Mouse (Mus musculus) hindbrain, embryonic 13.5 days (tissue): Measurements from ENCODE around the gene Gm17720. TPM values are rescaled to one million over a fixed set of nuclear protein-coding genes. Genes with fewer than 3 reads are reported as not detected.

Experiments
- ATAC-seq: fragments of 200-750 bp; cut with Nextera tagmentation; 2 replicates; pipeline ENCODE4 v1.8.0; 2017; ENCODE audit warnings: moderate TSS enrichment; ENCODE audit not compliant: low FRiP score
- H3K27ac ChIP-seq: fragments of 300-500 bp; sonication (generic); 2 replicates; pipeline ENCODE4 v1.5.1; 2015; ENCODE audit warnings: inconsistent platforms, mild to moderate bottlenecking, moderate library complexity
- H3K27me3 ChIP-seq: fragments of 300-500 bp; sonication (generic); 2 replicates; pipeline ENCODE4 v1.6.1; 2015; ENCODE audit warnings: mild to moderate bottlenecking, inconsistent platforms
- H3K36me3 ChIP-seq: fragments of 300-500 bp; sonication (generic); 2 replicates; pipeline ENCODE4 v1.6.1; 2015; ENCODE audit warnings: mild to moderate bottlenecking, inconsistent platforms
- H3K4me1 ChIP-seq: fragments of 300-500 bp; sonication (generic); replicated peaks from 2 replicates; pipeline ENCODE4 v1.6.1; 2015; ENCODE audit warnings: inconsistent platforms
- H3K4me2 ChIP-seq: fragments of 300-500 bp; sonication (generic); 2 replicates; pipeline ENCODE4 v1.6.1; 2015; ENCODE audit warnings: inconsistent platforms, mild to moderate bottlenecking, moderate library complexity
- H3K4me3 ChIP-seq: fragments of 300-500 bp; sonication (generic); 2 replicates; pipeline ENCODE4 v1.5.1; 2015; ENCODE audit warnings: mild to moderate bottlenecking, inconsistent platforms
- H3K9ac ChIP-seq: fragments of 300-500 bp; sonication (generic); 2 replicates; pipeline ENCODE4 v1.6.1; 2015; ENCODE audit warnings: mild to moderate bottlenecking, inconsistent platforms
- H3K9me3 ChIP-seq: fragments of 300-500 bp; sonication (generic); 2 replicates; pipeline ENCODE4 v1.6.1; 2016; ENCODE audit warnings: inconsistent platforms
- WGBS: fragments of 180-500 bp; shearing (Covaris S2); methylation state at CpG from one replicate; pipeline ENCODE4 v1.1.7; 2015; 5-methylcytosine and 5-hydroxymethylcytosine counted together
- polyA plus RNA-seq: library from polyadenylated mRNA; unstranded; fragments of >200 nt; fragmentation: Nextera tagmentation; extraction: Ambion mirVana; gene quantifications from 2 replicates; pipeline ENCODE4 v1.2.1, GENCODE M21; 2015

The Gm17720 gene
- polyA plus RNA-seq, 1 experiment from 2014 or later, result not detected

DNA sequence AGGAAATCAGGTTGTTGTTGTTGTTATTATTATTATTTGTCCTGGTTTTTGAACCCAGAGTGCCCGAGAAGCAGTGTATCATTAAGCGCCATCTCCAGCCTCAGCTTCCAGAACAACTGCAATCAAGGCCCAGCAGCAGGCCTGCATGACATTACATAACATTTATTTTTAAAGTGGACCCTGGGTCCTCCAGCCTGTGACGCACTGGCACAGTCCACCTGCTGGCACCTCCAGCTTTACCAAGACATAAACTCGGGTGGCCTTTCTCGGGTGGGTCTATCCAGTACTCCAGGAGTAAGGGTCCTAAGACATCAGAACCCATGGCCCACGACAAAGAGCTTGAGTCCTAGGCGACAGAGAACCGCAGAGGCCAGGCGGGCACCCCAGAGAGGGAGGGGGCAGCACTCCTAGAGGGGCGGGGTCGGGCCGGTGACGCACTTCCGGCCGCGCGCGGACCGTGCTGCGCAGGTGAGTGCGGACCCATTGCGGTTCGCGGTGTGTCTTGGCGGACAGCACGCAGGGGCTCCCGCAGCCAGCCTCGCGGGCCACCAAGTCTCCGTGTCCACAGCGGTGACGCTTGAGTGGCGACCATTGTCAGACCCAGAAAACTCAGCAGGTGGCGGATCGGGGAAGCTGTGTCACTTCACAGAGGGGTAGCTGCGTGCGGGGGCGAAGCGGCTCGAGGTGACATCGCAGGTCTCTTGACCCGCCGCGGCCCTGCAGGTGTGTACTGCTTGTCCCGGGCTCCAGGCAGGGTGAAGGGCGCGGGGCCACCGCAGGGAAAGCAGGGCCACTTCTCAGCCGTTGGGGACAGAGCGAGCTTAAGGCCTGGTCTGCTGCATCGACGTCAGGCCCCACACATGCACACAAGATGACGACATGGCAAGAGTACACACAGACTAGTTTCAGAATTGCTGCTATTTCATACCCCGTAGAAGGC lies 23.0 kb downstream of the Gm17720 start, which contains the start of gene Zfp612:
Zfp612 (plus strand) TSS at position 465 of the 940 bp plus-strand sequence.
- Histone ChIP-seq H3K27me3 (0 out of 2 replicates have a peak, but pooled peaks cover 8% of the 10 kb centered on the region), H3K36me3 (peaks cover 26% of the 10 kb centered on the region), H3K9ac (peak within 1 kb of the TSS; percentile 85), H3K4me1 (peaks cover 22% of the 10 kb centered on the region), H3K27ac (peak within 1 kb of the TSS; percentile 64), H3K4me3 (peak within 1 kb of the TSS; percentile 69), H3K9me3 (no peaks in the 10 kb centered on the region), H3K4me2 (peak within 1 kb of the TSS; percentile 88)
- WGBS, result 8% methylated on average over 54 of the region's 54 CpGs
- peak; percentile 96 for ATAC-seq

DNA sequence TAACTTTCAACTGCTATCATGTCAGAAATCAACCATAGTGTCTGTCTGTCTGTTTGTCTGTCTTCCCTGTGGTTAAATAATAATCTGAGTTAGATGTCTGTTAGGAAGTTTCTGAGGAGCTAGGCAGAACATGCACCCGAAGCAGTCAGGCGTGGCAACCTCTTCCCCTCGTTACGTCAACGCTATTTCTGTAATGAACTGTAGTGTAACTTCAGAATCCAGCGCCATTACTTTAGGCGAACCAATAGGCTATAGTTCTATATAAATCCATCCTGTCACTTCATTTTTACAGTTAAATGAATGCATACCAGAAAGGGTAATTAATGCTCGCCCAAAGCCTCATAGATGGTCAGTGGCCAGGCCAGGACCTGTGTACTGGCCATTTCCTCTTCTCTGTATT lies 28.1 kb downstream of the Gm17720 start:
- H3K9ac ChIP-seq, result no peak overlapping the region
- H3K36me3 ChIP-seq, result no peaks in the 10 kb centered on the region
- H3K4me1 ChIP-seq, result peaks cover 4% of the 10 kb centered on the region; the same call in 1 of the 2 replicates
- WGBS, result 89% methylated on average over 8 of the region's 8 CpGs
- H3K9me3 ChIP-seq, result no peaks in the 10 kb centered on the region
- no peak overlapping the region for H3K27ac ChIP-seq
- no peak overlapping the region for H3K4me3 ChIP-seq
- peaks cover 11% of the 10 kb centered on the region; the same call in 1 of the 2 replicates for H3K27me3 ChIP-seq
- no peak overlapping the region for H3K4me2 ChIP-seq
- no peak for ATAC-seq

DNA sequence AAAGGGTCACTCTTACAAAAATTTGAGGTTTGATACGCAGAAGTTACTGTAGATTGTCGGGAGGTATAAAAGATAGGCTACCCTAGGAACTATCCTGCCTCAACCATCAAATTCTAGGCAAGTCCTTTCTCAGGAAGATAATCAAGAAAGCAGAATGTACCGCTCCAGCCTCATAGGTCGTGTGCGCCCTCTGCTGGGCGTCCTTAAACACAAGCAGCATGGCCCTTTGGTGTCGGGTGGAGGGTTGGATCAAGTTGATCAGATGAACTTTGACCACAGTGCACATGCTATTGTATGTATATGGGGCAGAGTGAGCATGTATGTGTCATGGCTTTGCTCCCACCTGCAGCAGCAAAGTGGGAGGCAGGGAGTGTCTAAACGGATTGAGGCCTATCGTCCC lies 31.0 kb downstream of the Gm17720 start:
- no peak overlapping the region for H3K27ac ChIP-seq
- no peak overlapping the region for H3K9ac ChIP-seq
- peaks cover 6% of the 10 kb centered on the region; the same call in 1 of the 2 replicates for H3K27me3 ChIP-seq
- H3K4me1 ChIP-seq, result no peaks in the 10 kb centered on the region
- H3K4me3 ChIP-seq, result no peak overlapping the region
- no peaks in the 10 kb centered on the region for H3K9me3 ChIP-seq
- no peak for ATAC-seq
- H3K36me3 ChIP-seq, result no peaks in the 10 kb centered on the region
- H3K4me2 ChIP-seq, result no peak overlapping the region
- 15% methylated on average over 9 of the region's 9 CpGs for WGBS

- H3K9ac ChIP-seq, result no peak overlapping the region
- H3K4me3 ChIP-seq, result no peak overlapping the region
- no peaks in the 10 kb centered on the region for H3K9me3 ChIP-seq
- H3K27me3 ChIP-seq, result peaks cover 3% of the 10 kb centered on the region; the same call in 1 of the 2 replicates
- no peak overlapping the region for H3K27ac ChIP-seq
- no peak overlapping the region for H3K4me2 ChIP-seq
- H3K36me3 ChIP-seq, result no peaks in the 10 kb centered on the region
- no peaks in the 10 kb centered on the region for H3K4me1 ChIP-seq
- WGBS, result 89% methylated on average over 4 of the region's 4 CpGs
- no peak for ATAC-seq
Observed at GRCm38 (mm10) chr8:110069706-110070105, 32.8 kb downstream of the Gm17720 start.

DNA sequence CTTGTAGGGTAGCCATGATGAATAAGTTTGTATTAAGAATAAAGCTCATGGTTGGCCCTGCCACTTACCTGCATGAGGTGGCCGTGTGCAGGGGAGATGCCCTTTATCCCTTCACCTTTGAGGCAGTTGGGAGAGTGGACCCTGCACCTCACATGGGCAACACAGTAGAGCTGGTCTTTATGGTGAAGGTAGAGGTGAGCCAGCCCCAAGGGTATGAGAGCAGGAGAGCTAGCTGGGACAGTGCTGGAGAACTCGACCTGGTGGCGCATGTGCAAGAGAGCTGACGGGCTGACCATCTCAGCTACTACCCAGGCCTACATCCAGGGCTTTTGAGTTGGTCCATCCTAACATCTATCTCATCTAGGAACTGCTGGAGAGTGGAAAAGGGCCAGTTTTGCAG lies 36.9 kb downstream of the Gm17720 start:
- no peak overlapping the region for H3K27ac ChIP-seq
- no peak overlapping the region for H3K4me2 ChIP-seq
- no peak for ATAC-seq
- WGBS, result 88% methylated on average over 4 of the region's 4 CpGs
- no peaks in the 10 kb centered on the region for H3K9me3 ChIP-seq
- H3K27me3 ChIP-seq, result no peaks in the 10 kb centered on the region
- no peaks in the 10 kb centered on the region for H3K36me3 ChIP-seq
- no peak overlapping the region for H3K9ac ChIP-seq
- H3K4me3 ChIP-seq, result no peak overlapping the region
- H3K4me1 ChIP-seq, result no peaks in the 10 kb centered on the region

GRCm38 (mm10) chr8:110064606-110065365 lies 37.8 kb downstream of the Gm17720 start:
- no peaks in the 10 kb centered on the region for H3K27me3 ChIP-seq
- no peaks in the 10 kb centered on the region for H3K4me1 ChIP-seq
- no peak overlapping the region for H3K27ac ChIP-seq
- WGBS, result 93% methylated on average over 18 of the region's 18 CpGs
- H3K4me3 ChIP-seq, result no peak overlapping the region
- no peak for ATAC-seq
- H3K36me3 ChIP-seq, result no peaks in the 10 kb centered on the region
- no peak overlapping the region for H3K9ac ChIP-seq
- H3K4me2 ChIP-seq, result no peak overlapping the region
- no peaks in the 10 kb centered on the region for H3K9me3 ChIP-seq

GRCm38 (mm10) chr8:110064161-110064560 lies 38.4 kb downstream of the Gm17720 start:
- Histone ChIP-seq H3K36me3 (no peaks in the 10 kb centered on the region), H3K4me1 (no peaks in the 10 kb centered on the region), H3K4me3 (no peak overlapping the region), H3K4me2 (no peak overlapping the region), H3K27ac (no peak overlapping the region), H3K9ac (no peak overlapping the region), H3K9me3 (no peaks in the 10 kb centered on the region), H3K27me3 (no peaks in the 10 kb centered on the region)
- WGBS, result 78% methylated on average over 9 of the region's 9 CpGs
- no peak for ATAC-seq

DNA sequence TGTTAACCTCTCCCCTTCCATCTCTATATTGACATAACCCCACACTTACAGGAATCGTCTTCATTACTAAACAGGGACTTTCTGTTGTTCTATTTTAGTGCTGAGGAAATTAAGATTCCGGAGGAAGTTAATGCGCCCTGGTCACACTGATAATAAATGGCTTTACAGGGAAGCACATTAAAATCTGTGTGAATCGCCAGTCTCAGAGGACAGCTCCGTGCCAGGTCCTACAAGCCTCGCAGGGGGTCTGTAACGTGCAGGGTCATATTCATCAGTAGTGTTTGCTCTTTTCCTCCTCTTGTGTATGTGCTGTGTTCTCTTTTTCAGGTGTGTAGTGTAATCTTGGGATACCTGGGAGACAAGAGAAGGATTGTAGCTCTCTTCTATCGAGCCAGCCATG lies 44.3 kb downstream of the Gm17720 start:
- Histone ChIP-seq H3K4me2 (no peak overlapping the region), H3K4me3 (no peak overlapping the region), H3K27me3 (no peaks in the 10 kb centered on the region), H3K36me3 (no peaks in the 10 kb centered on the region), H3K27ac (no peak overlapping the region), H3K9ac (no peak overlapping the region), H3K4me1 (0 out of 2 replicates have a peak, but pooled peaks cover 3% of the 10 kb centered on the region), H3K9me3 (no peaks in the 10 kb centered on the region)
- WGBS, result 69% methylated on average over 8 of the region's 8 CpGs
- no peak for ATAC-seq

DNA sequence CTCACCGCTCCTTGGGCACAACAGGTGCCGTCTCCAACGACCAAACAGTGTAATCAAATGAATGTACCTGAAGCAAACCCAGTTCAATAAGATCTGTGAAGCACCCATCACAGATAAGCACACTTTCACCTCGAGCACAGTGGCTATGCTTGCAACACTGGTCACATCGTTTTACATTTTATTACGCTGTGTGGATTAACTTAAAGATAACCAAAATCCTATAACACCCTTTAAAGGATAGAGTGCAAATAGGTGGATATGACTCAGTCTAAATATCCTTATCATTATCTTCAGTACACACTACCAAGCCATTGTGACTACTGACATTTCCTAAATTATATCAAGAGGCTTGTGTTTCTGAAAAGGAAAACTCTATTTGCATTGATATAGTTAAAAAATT lies 51.3 kb downstream of the Gm17720 start:
- Histone ChIP-seq H3K4me1 (no peaks in the 10 kb centered on the region), H3K4me2 (no peak overlapping the region), H3K27me3 (no peaks in the 10 kb centered on the region), H3K4me3 (no peak overlapping the region), H3K9ac (no peak overlapping the region), H3K27ac (no peak overlapping the region), H3K9me3 (no peaks in the 10 kb centered on the region), H3K36me3 (no peaks in the 10 kb centered on the region)
- ATAC-seq, result no peak
- 85% methylated on average over 6 of the region's 6 CpGs for WGBS

GRCm38 (mm10) chr8:110040509-110040908 lies 62.0 kb downstream of the Gm17720 start:
- Histone ChIP-seq H3K27me3 (no peaks in the 10 kb centered on the region), H3K4me3 (no peak overlapping the region), H3K4me2 (no peak overlapping the region), H3K9ac (no peak overlapping the region), H3K9me3 (no peaks in the 10 kb centered on the region), H3K36me3 (no peaks in the 10 kb centered on the region), H3K27ac (no peak overlapping the region), H3K4me1 (no peaks in the 10 kb centered on the region)
- no peak for ATAC-seq
- WGBS, result 87% methylated on average over 4 of the region's 4 CpGs

- H3K9me3 ChIP-seq, result no peaks in the 10 kb centered on the region
- no peak within 1 kb of the TSS for H3K4me3 ChIP-seq
- WGBS, result 85% methylated on average over 5 of the region's 5 CpGs
- no peaks in the 10 kb centered on the region for H3K4me1 ChIP-seq
- no peaks in the 10 kb centered on the region for H3K36me3 ChIP-seq
- no peaks in the 10 kb centered on the region for H3K27me3 ChIP-seq
- no peak for ATAC-seq
- no peak within 1 kb of the TSS for H3K9ac ChIP-seq
- H3K27ac ChIP-seq, result no peak within 1 kb of the TSS
- no peak within 1 kb of the TSS for H3K4me2 ChIP-seq
Observed at GRCm38 (mm10) chr8:110039659-110040058, 62.9 kb downstream of the Gm17720 start, which contains the start of gene Chst4. TSS of gene Chst4 (minus strand) at chr8:110039740.

- H3K9ac ChIP-seq, result no peak overlapping the region
- no peak overlapping the region for H3K27ac ChIP-seq
- no peak overlapping the region for H3K4me2 ChIP-seq
- H3K36me3 ChIP-seq, result no peaks in the 10 kb centered on the region
- no peak overlapping the region for H3K4me3 ChIP-seq
- whole genome bisulfite sequencing, result 44% methylated on average over 7 of the region's 7 CpGs
- ATAC-seq, result no peak
- H3K27me3 ChIP-seq, result no peaks in the 10 kb centered on the region
- H3K4me1 ChIP-seq, result 0 out of 2 replicates have a peak, but pooled peaks cover under 1% of the 10 kb centered on the region
- H3K9me3 ChIP-seq, result no peaks in the 10 kb centered on the region
Observed at GRCm38 (mm10) chr8:110039216-110039615, 63.3 kb downstream of the Gm17720 start.
